Mouse (Mus musculus) E14TG2a.4 (cell line): Measurements from ENCODE around the gene Dmrtb1.

Experiments used
- CTCF ChIP-seq: conservative IDR thresholded peaks from 2 replicates; pipeline ENCODE4 v1.5.1; 2014; ENCODE audit warnings: low read length
- NANOG ChIP-seq: IDR thresholded peaks from 2 replicates; pipeline ENCODE4 v1.6.1; 2014; ENCODE audit warnings: borderline replicate concordance, low read length, mixed read lengths
- POU5F1 ChIP-seq: IDR thresholded peaks from 2 replicates; pipeline ENCODE4 v1.6.1; 2014; ENCODE audit warnings: low read length, borderline replicate concordance

DNA sequence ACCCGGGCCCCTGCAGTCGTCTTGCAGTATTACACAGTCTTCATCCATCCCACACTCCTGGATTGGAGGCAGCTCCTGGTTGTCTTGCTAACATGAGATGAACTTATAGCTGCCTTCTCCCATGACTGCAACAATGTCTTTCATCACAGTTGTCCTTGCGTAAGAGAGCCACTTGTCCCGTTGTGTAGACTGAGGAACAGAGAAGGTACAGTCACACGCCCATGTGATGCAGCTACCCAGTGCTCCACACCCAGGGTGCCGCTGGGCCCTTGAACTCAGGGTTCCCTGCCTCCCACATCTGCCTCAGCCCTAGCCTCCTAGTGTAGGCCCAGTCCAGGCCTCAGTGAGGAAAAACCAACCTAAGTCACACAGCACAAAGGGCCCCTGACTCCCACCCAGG, 47.9 kb downstream of the Dmrtb1 start:
- TF ChIP-seq CTCF (no peak), NANOG (no peak), POU5F1 (no peak)
